Mouse (Mus musculus): ENCODE data around the gene Cd6. TPM values are rescaled to one million over a fixed set of nuclear protein-coding genes. Genes with fewer than 3 reads are reported as not detected.

Gene Cd6
- polyA plus RNA-seq, 2 experiments, result 0.10 TPM; not detected in 1

GRCm38 (mm10) chr19:10799155-10799554 is 30.7 kb downstream of the Cd6 start:
- Histone ChIP-seq H3K4me2 (replicated peaks; ENCODE audit: low read depth, low read length, severe bottlenecking) (no peak overlapping the region), H3K27ac (replicated peaks; ENCODE audit: low read depth, low read length) (no peak overlapping the region), H3K9ac (ENCODE audit: low read depth, low read length, severe bottlenecking) (no peak overlapping the region), H3K4me3 (replicated peaks; ENCODE audit: low read length) (no peak overlapping the region), H3K4me1 (ENCODE audit: control insufficient read depth, insufficient read depth, low read length) (no peaks in the 10 kb centered on the region), H3K9me3 (ENCODE audit: control insufficient read depth, low read length) (no peaks in the 10 kb centered on the region), H3K27me3 (ENCODE audit: control insufficient read depth, insufficient read depth, low read length) (no peaks in the 10 kb centered on the region), H3K36me3 (ENCODE audit: control insufficient read depth, insufficient read depth, low read length) (no peaks in the 10 kb centered on the region)
- WGBS, result 92% methylated on average over 17 of the region's 17 CpGs
- DNase-seq (ENCODE audit: low spot score) (no peak), ATAC-seq (ENCODE audit: low FRiP score, low read depth) (no peak)
- no peak for TF ChIP-seq POLR2A (IDR thresholded peaks at IDR 0.05; ENCODE audit: borderline replicate concordance, extremely low read depth, insufficient read depth, insufficient read length)

- DNase-seq (ENCODE audit: low spot score) (no peak), ATAC-seq (ENCODE audit: low FRiP score, low read depth) (no peak)
- H3K4me1 ChIP-seq (ENCODE audit: control insufficient read depth, insufficient read depth, low read length), result no peaks in the 10 kb centered on the region
- no peak overlapping the region for H3K27ac ChIP-seq (replicated peaks; ENCODE audit: low read depth, low read length)
- no peaks in the 10 kb centered on the region for H3K36me3 ChIP-seq (ENCODE audit: control insufficient read depth, insufficient read depth, low read length)
- no peak overlapping the region for H3K9ac ChIP-seq (ENCODE audit: low read depth, low read length, severe bottlenecking)
- no peaks in the 10 kb centered on the region for H3K27me3 ChIP-seq (ENCODE audit: control insufficient read depth, insufficient read depth, low read length)
- no peaks in the 10 kb centered on the region for H3K9me3 ChIP-seq (ENCODE audit: control insufficient read depth, low read length)
- WGBS, result 71% methylated on average over 10 of the region's 10 CpGs
- H3K4me2 ChIP-seq (replicated peaks; ENCODE audit: low read depth, low read length, severe bottlenecking), result no peak overlapping the region
- TF ChIP-seq POLR2A (IDR thresholded peaks at IDR 0.05; ENCODE audit: borderline replicate concordance, extremely low read depth, insufficient read depth, insufficient read length), result no peak
- H3K4me3 ChIP-seq (replicated peaks; ENCODE audit: low read length), result no peak overlapping the region
Measured at GRCm38 (mm10) chr19:10798576-10798975, 31.3 kb downstream of the Cd6 start.

DNA sequence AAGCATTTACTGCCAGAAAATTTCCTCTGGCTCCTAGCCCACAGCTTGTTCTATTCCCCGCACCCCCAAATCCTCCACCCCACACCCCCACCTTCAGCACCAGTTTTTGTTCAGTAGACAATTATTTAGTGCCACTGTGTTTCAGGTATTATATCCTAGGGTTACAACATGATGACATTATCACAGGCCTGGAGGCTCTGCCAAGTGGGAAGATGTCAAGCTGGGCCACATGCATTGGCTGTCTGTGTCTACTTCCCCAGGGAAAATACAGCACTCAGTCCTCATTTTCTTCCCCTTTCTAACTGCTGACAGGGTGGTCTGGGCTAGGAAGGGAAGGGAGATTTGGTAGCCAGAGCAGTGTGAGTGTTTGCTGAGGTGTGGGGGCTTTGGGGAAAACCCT is 34.9 kb downstream of the Cd6 start:
- H3K9me3 ChIP-seq (ENCODE audit: control insufficient read depth, low read length), result no peaks in the 10 kb centered on the region
- no peak for ATAC-seq (ENCODE audit: low FRiP score, low read depth)
- 84% methylated on average over 1 of the region's 1 CpGs for WGBS
- no peaks in the 10 kb centered on the region for H3K4me1 ChIP-seq (ENCODE audit: control insufficient read depth, insufficient read depth, low read length)
- H3K27me3 ChIP-seq (ENCODE audit: control insufficient read depth, insufficient read depth, low read length), result no peaks in the 10 kb centered on the region
- H3K27ac ChIP-seq (replicated peaks; ENCODE audit: low read depth, low read length), result no peak overlapping the region
- DNase-seq (ENCODE audit: low spot score), result no peak
- H3K36me3 ChIP-seq (ENCODE audit: control insufficient read depth, insufficient read depth, low read length), result no peaks in the 10 kb centered on the region
- no peak overlapping the region for H3K9ac ChIP-seq (ENCODE audit: low read depth, low read length, severe bottlenecking)
- no peak overlapping the region for H3K4me2 ChIP-seq (replicated peaks; ENCODE audit: low read depth, low read length, severe bottlenecking)
- TF ChIP-seq POLR2A (IDR thresholded peaks at IDR 0.05; ENCODE audit: borderline replicate concordance, extremely low read depth, insufficient read depth, insufficient read length), result no peak
- no peak overlapping the region for H3K4me3 ChIP-seq (replicated peaks; ENCODE audit: low read length)

- DNase-seq (ENCODE audit: low spot score), result no peak
- Histone ChIP-seq H3K9me3 (ENCODE audit: control insufficient read depth, low read length) (no peaks in the 10 kb centered on the region), H3K27me3 (ENCODE audit: control insufficient read depth, insufficient read depth, low read length) (no peaks in the 10 kb centered on the region), H3K4me3 (replicated peaks; ENCODE audit: low read length) (no peak overlapping the region), H3K27ac (replicated peaks; ENCODE audit: low read depth, low read length) (no peak overlapping the region), H3K9ac (ENCODE audit: low read depth, low read length, severe bottlenecking) (no peak overlapping the region), H3K36me3 (ENCODE audit: control insufficient read depth, insufficient read depth, low read length) (no peaks in the 10 kb centered on the region), H3K4me1 (ENCODE audit: control insufficient read depth, insufficient read depth, low read length) (no peaks in the 10 kb centered on the region), H3K4me2 (replicated peaks; ENCODE audit: low read depth, low read length, severe bottlenecking) (no peak overlapping the region)
- 33% methylated on average over 3 of the region's 3 CpGs for WGBS
- TF ChIP-seq POLR2A (IDR thresholded peaks at IDR 0.05; ENCODE audit: borderline replicate concordance, extremely low read depth, insufficient read depth, insufficient read length), result no peak
- no peak for ATAC-seq (ENCODE audit: low FRiP score, low read depth)
Measured at GRCm38 (mm10) chr19:10793044-10793443, 36.8 kb downstream of the Cd6 start.

DNA sequence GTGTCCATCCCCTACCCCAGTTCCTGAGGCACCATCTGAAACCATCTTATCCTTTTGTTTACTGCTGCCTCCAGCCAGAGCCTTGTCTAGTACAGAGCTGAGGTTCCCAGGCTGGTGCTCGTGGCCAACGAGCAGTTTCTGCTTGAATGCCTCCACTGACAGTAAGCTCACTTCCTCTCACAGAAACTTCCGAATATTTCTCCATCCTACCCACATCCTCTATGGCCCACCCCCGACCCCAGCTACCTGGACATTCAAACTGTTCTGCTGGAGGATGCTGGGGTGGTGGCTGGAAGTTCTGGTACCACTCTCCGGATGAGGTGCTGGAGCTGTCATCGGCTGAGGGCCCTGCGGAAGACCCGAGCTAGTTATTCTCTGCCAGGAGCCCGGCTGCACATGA is 39.5 kb downstream of the Cd6 start:
- WGBS, result 77% methylated on average over 9 of the region's 9 CpGs
- Histone ChIP-seq H3K27me3 (ENCODE audit: control insufficient read depth, insufficient read depth, low read length) (no peaks in the 10 kb centered on the region), H3K9me3 (ENCODE audit: control insufficient read depth, low read length) (no peaks in the 10 kb centered on the region), H3K4me1 (ENCODE audit: control insufficient read depth, insufficient read depth, low read length) (no peaks in the 10 kb centered on the region), H3K27ac (replicated peaks; ENCODE audit: low read depth, low read length) (no peak overlapping the region), H3K4me3 (replicated peaks; ENCODE audit: low read length) (no peak overlapping the region), H3K9ac (ENCODE audit: low read depth, low read length, severe bottlenecking) (no peak overlapping the region), H3K36me3 (ENCODE audit: control insufficient read depth, insufficient read depth, low read length) (no peaks in the 10 kb centered on the region), H3K4me2 (replicated peaks; ENCODE audit: low read depth, low read length, severe bottlenecking) (no peak overlapping the region)
- no peak for DNase-seq (ENCODE audit: low spot score)
- no peak for TF ChIP-seq POLR2A (IDR thresholded peaks at IDR 0.05; ENCODE audit: borderline replicate concordance, extremely low read depth, insufficient read depth, insufficient read length)
- ATAC-seq (ENCODE audit: low FRiP score, low read depth), result no peak

DNA sequence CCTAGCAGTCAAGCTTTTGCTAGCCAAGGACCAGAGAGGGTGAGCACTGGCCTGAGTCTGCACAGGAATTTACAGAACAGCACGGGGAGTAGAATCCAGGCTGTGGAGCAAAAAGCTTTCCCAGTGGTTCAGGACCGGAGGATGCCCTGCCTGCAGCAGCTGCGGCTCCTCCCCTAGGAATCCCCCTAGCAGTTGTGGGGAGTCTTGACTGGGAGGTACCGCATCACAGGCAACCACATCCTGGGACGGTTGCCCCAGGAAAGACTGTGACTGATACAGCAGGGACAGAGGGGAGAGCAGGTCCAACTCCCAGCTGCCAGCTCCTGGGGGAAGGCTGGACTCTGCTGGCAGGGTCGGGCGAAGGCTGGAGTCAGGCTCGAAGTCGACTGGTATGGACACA is 41.6 kb downstream of the Cd6 start:
- H3K27ac ChIP-seq (replicated peaks; ENCODE audit: low read depth, low read length), result no peak overlapping the region
- no peaks in the 10 kb centered on the region for H3K36me3 ChIP-seq (ENCODE audit: control insufficient read depth, insufficient read depth, low read length)
- 72% methylated on average over 9 of the region's 9 CpGs for WGBS
- no peak overlapping the region for H3K9ac ChIP-seq (ENCODE audit: low read depth, low read length, severe bottlenecking)
- TF ChIP-seq POLR2A (IDR thresholded peaks at IDR 0.05; ENCODE audit: borderline replicate concordance, extremely low read depth, insufficient read depth, insufficient read length), result no peak
- no peak overlapping the region for H3K4me3 ChIP-seq (replicated peaks; ENCODE audit: low read length)
- ATAC-seq (ENCODE audit: low FRiP score, low read depth), result no peak
- H3K4me2 ChIP-seq (replicated peaks; ENCODE audit: low read depth, low read length, severe bottlenecking), result no peak overlapping the region
- no peaks in the 10 kb centered on the region for H3K4me1 ChIP-seq (ENCODE audit: control insufficient read depth, insufficient read depth, low read length)
- no peaks in the 10 kb centered on the region for H3K27me3 ChIP-seq (ENCODE audit: control insufficient read depth, insufficient read depth, low read length)
- no peak for DNase-seq (ENCODE audit: low spot score)
- H3K9me3 ChIP-seq (ENCODE audit: control insufficient read depth, low read length), result no peaks in the 10 kb centered on the region

All from limb, embryonic 14.5 days (tissue).